Mouse (Mus musculus) testis, adult 2 months (tissue): Measurements from ENCODE around the gene Cdr2.

Experiments used
- CTCF ChIP-seq: fragments of 200-500 bp; IDR thresholded peaks from 2 replicates; pipeline ENCODE4 v1.5.1; 2012; ENCODE audit warnings: low read depth, mild to moderate bottlenecking, inconsistent platforms, low read length, moderate library complexity; ENCODE audit not compliant: control insufficient read depth, insufficient read depth, insufficient replicate concordance
- POLR2A ChIP-seq: fragments of 200-500 bp; IDR thresholded peaks from 2 replicates; pipeline ENCODE4 v1.6.1; 2012; ENCODE audit warnings: low read depth, mild to moderate bottlenecking, inconsistent platforms, low read length, moderate library complexity; ENCODE audit not compliant: control insufficient read depth

- no peak for TF ChIP-seq CTCF
- TF ChIP-seq POLR2A, result no peak
These were observed 40.9 kb downstream of the Cdr2 start for GRCm38 (mm10) chr7:120941214-120941613.
